Mouse (Mus musculus) CH12.LX (cell line): ENCODE measurements around the gene Gpr15. TPM values are rescaled to one million over a fixed set of nuclear protein-coding genes. Genes with fewer than 3 reads are reported as not detected.

ENCODE experiments used
- DNase-seq: peaks from one replicate; pipeline ENCODE4 v3.0.0-alpha.2; 2013; ENCODE audit errors: extremely low read depth
- H3K27ac ChIP-seq: 2 replicates; pipeline ENCODE4 v1.5.1; 2012; ENCODE audit warnings: low read depth, mild to moderate bottlenecking, control low read depth, moderate library complexity; ENCODE audit not compliant: insufficient read depth
- H3K27me3 ChIP-seq: replicated peaks from 2 replicates; pipeline ENCODE3; 2012; ENCODE audit warnings: inconsistent platforms
- H3K36me3 ChIP-seq, 2 experiments: replicated peaks in 1 of 2; 2 replicates each; pipeline versions ENCODE3 to v1.6.1; 2012; ENCODE audit warnings: inconsistent platforms in 1 of 2, low read length in 1 of 2, mild to moderate bottlenecking in 1 of 2, mixed read lengths in 1 of 2, moderate library complexity in 1 of 2; ENCODE audit not compliant: control insufficient read depth in 1 of 2, insufficient read depth in 1 of 2
- H3K4me1 ChIP-seq, 2 experiments: 2 replicates each; pipeline ENCODE4 v1.6.1; 2012; ENCODE audit warnings: inconsistent platforms in 1 of 2, moderate library complexity in 1 of 2; ENCODE audit not compliant: insufficient read depth in 2 of 2, control insufficient read depth in 1 of 2
- H3K4me2 ChIP-seq: 2 replicates; pipeline ENCODE4 v1.6.1; 2012; ENCODE audit warnings: low read depth, mild to moderate bottlenecking, control low read depth; ENCODE audit not compliant: poor library complexity, insufficient read depth, severe bottlenecking
- H3K4me3 ChIP-seq, 3 experiments: fragments of 150-350 bp in 1 of 3; sonication (generic) in 1 of 3; replicated peaks in 1 of 3; 2 replicates each; pipeline versions ENCODE3 to v1.5.1; 2011 to 2012; ENCODE audit warnings: low read depth in 2 of 3, low read length in 2 of 3, mild to moderate bottlenecking in 2 of 3, moderate library complexity in 2 of 3, control low read depth in 1 of 3, improper control_type of control experiment in 1 of 3, inconsistent platforms in 1 of 3, mixed read lengths in 1 of 3; ENCODE audit not compliant: poor library complexity in 1 of 3
- H3K79me2 ChIP-seq: replicated peaks from 2 replicates; pipeline ENCODE4 v1.6.1; 2012; ENCODE audit warnings: mild to moderate bottlenecking, moderate library complexity; ENCODE audit not compliant: control insufficient read depth, poor library complexity, insufficient read depth, severe bottlenecking; ENCODE audit errors: extremely low read depth
- H3K9ac ChIP-seq: 2 replicates; pipeline ENCODE4 v1.6.1; 2012; ENCODE audit warnings: low read depth, mild to moderate bottlenecking, control low read depth, moderate library complexity; ENCODE audit not compliant: insufficient read depth
- H3K9me3 ChIP-seq: replicated peaks from 2 replicates; pipeline ENCODE3; 2012; ENCODE audit warnings: low read length, inconsistent platforms, mixed read lengths
- BHLHE40 ChIP-seq: IDR thresholded peaks from 2 replicates; pipeline ENCODE4 v1.6.1; 2011; ENCODE audit warnings: mild to moderate bottlenecking, low read depth, low read length, improper control_type of control experiment
- CHD1 ChIP-seq: IDR thresholded peaks from 2 replicates; pipeline ENCODE4 v1.6.1; 2012; ENCODE audit warnings: low read depth, low read length, improper control_type of control experiment, inconsistent platforms
- CHD2 ChIP-seq: IDR thresholded peaks from 2 replicates; pipeline ENCODE4 v1.6.1; 2011; ENCODE audit warnings: low read length, improper control_type of control experiment
- E2F4 ChIP-seq: IDR thresholded peaks from 2 replicates; pipeline ENCODE4 v1.6.1; 2011; ENCODE audit warnings: low read depth, low read length, improper control_type of control experiment; ENCODE audit not compliant: insufficient replicate concordance
- ELF1 ChIP-seq: IDR thresholded peaks from 2 replicates; pipeline ENCODE4 v1.6.1; 2014; ENCODE audit warnings: low read depth, mild to moderate bottlenecking, inconsistent platforms, low read length, improper control_type of control experiment
- EP300 ChIP-seq: IDR thresholded peaks from 2 replicates; pipeline ENCODE4 v1.6.1; 2011; ENCODE audit warnings: low read length, improper control_type of control experiment
- HCFC1 ChIP-seq: IDR thresholded peaks from 2 replicates; pipeline ENCODE4 v1.6.1; 2012; ENCODE audit warnings: low read depth, mild to moderate bottlenecking, inconsistent platforms, low read length, improper control_type of control experiment
- IRF4 ChIP-seq: IDR thresholded peaks from 2 replicates; pipeline ENCODE4 v1.6.1; 2014; ENCODE audit warnings: low read depth, mild to moderate bottlenecking, inconsistent platforms, low read length, improper control_type of control experiment
- JUND ChIP-seq: conservative IDR thresholded peaks from 2 replicates; pipeline ENCODE4 v1.6.1; 2011; ENCODE audit warnings: low read depth, low read length, improper control_type of control experiment
- KAT2A ChIP-seq: IDR thresholded peaks from 2 replicates; pipeline ENCODE4 v1.6.1; 2012; ENCODE audit warnings: low read length, improper control_type of control experiment, inconsistent platforms; ENCODE audit not compliant: insufficient replicate concordance
- MAFK ChIP-seq: IDR thresholded peaks from 2 replicates; pipeline ENCODE4 v1.6.1; 2011; ENCODE audit warnings: low read length, improper control_type of control experiment; ENCODE audit not compliant: insufficient replicate concordance
- MAX ChIP-seq: IDR thresholded peaks from 2 replicates; pipeline ENCODE4 v1.6.1; 2011; ENCODE audit warnings: low read length, improper control_type of control experiment
- MEF2A ChIP-seq: IDR thresholded peaks from 2 replicates; pipeline ENCODE4 v1.6.1; 2014; ENCODE audit warnings: low read depth, mild to moderate bottlenecking, inconsistent platforms, low read length, improper control_type of control experiment, borderline replicate concordance
- MXI1 ChIP-seq: IDR thresholded peaks from 2 replicates; pipeline ENCODE4 v1.6.1; 2011; ENCODE audit warnings: mild to moderate bottlenecking, low read depth, low read length, improper control_type of control experiment
- MYC ChIP-seq: IDR thresholded peaks from 2 replicates; pipeline ENCODE4 v1.6.1; 2011; ENCODE audit warnings: low read depth, mild to moderate bottlenecking, improper control_type of control experiment, low read length
- NELFE ChIP-seq: IDR thresholded peaks from 2 replicates; pipeline ENCODE4 v1.6.1; 2011; ENCODE audit warnings: low read depth, low read length, improper control_type of control experiment
- PAX5 ChIP-seq: IDR thresholded peaks from 2 replicates; pipeline ENCODE4 v1.6.1; 2012; ENCODE audit warnings: low read length, inconsistent platforms, mixed read lengths
- POLR2A ChIP-seq: IDR thresholded peaks from 2 replicates; pipeline ENCODE4 v1.6.1; 2011; ENCODE audit warnings: low read depth, mild to moderate bottlenecking, improper control_type of control experiment, low read length
- POLR2AphosphoS2 ChIP-seq: IDR thresholded peaks from 2 replicates; pipeline ENCODE4 v1.6.1; 2011; ENCODE audit warnings: low read depth, low read length, improper control_type of control experiment
- RCOR1 ChIP-seq: conservative IDR thresholded peaks from 2 replicates; pipeline ENCODE4 v1.6.1; 2012; ENCODE audit warnings: low read depth, mild to moderate bottlenecking, inconsistent platforms, low read length, improper control_type of control experiment
- SIN3A ChIP-seq: IDR thresholded peaks from 2 replicates; pipeline ENCODE4 v1.6.1; 2012; ENCODE audit warnings: low read length, improper control_type of control experiment, inconsistent platforms
- SMC3 ChIP-seq: IDR thresholded peaks from 2 replicates; pipeline ENCODE4 v1.6.1; 2011; ENCODE audit warnings: low read depth, low read length, improper control_type of control experiment
- TBP ChIP-seq: conservative IDR thresholded peaks from 2 replicates; pipeline ENCODE4 v1.6.1; 2011; ENCODE audit warnings: low read depth, low read length, improper control_type of control experiment
- UBTF ChIP-seq: IDR thresholded peaks from 2 replicates; pipeline ENCODE4 v1.6.1; 2012; ENCODE audit warnings: low read depth, mild to moderate bottlenecking, inconsistent platforms, low read length, improper control_type of control experiment, moderate library complexity
- USF1 ChIP-seq: IDR thresholded peaks from 2 replicates; pipeline ENCODE4 v1.6.1; 2014; ENCODE audit warnings: low read depth, mild to moderate bottlenecking, inconsistent platforms, low read length, improper control_type of control experiment
- USF2 ChIP-seq: conservative IDR thresholded peaks from 2 replicates; pipeline ENCODE4 v1.6.1; 2011; ENCODE audit warnings: low read depth, low read length, improper control_type of control experiment
- ZC3H11A ChIP-seq: IDR thresholded peaks from 2 replicates; pipeline ENCODE4 v1.6.1; 2012; ENCODE audit warnings: low read depth, mild to moderate bottlenecking, inconsistent platforms, low read length, improper control_type of control experiment
- ZKSCAN1 ChIP-seq: IDR thresholded peaks from 2 replicates; pipeline ENCODE4 v1.6.1; 2012; ENCODE audit warnings: low read depth, inconsistent platforms, low read length, improper control_type of control experiment, borderline replicate concordance
- ZMIZ1 ChIP-seq: IDR thresholded peaks from 2 replicates; pipeline ENCODE4 v1.6.1; 2012; ENCODE audit warnings: low read depth, mild to moderate bottlenecking, inconsistent platforms, low read length, improper control_type of control experiment
- dilution Hi-C: fragments of 300-500 bp; cut with MboI; formaldehyde crosslinking; loops from 2 replicates; pipeline ENCODE4 v1.14.3; 2020; ENCODE audit warnings: low sequenced_read_pairs; ENCODE audit not compliant: extremely low pct_unique_long_range_greater_than_20kb, extremely low pct_ligation_motif_present
- in situ Hi-C: fragments of 300-500 bp; cut with MboI; formaldehyde crosslinking; loops from 3 replicates; pipeline ENCODE4 v1.14.3; 2019; ENCODE audit warnings: low sequenced_read_pairs, low pct_ligation_motif_present, low pct_unique_long_range_greater_than_20kb, mixed read lengths
- polyA plus RNA-seq: library from polyadenylated mRNA; unstranded; fragments of >175 nt; gene quantifications from 2 replicates; pipeline ENCODE4 v1.2.1, GENCODE M21; 2012; ENCODE audit warnings: low read depth; ENCODE audit not compliant: insufficient read length
- total RNA-seq, 2 experiments: library from RNA; depleted of rRNA; stranded (reverse); fragments of 300-350 nt in 1 of 2; fragments of >200 nt in 1 of 2; gene quantifications; 2 replicates each; pipeline ENCODE4 v1.2.3; 2012 to 2014

Gene Gpr15
- total and polyA plus RNA-seq, 3 experiments = 3.9 to 13.8 (median 8.3) TPM

DNA sequence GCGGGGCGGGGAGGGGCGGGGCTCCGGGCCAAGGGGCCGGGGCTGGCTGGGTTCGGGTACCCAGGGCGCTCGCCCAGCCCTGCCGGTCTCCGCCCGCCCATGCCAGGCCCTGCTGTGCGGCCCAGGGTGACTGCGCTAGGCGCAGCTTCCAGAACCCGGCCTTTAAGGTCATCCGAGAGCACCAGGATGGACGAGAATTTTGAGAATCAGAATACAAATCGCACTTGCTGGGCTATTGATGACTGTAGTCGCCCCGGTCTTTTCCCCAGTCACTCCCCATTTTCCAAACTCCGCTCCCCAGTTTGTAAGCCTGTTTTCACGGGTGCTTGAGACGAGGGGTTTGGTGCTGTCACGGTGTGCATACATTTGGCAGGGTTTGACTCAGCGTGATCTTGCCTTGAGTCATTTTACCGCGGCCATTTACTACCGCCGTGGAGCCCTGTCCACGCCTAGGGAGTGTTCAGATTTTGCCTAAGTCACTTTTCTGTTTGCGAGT is 9.4 kb upstream of the Gpr15 start:
- TF ChIP-seq MYC (0 out of 2 replicates have a peak, but pooled peaks have one; percentile 15), MAFK (peak; percentile 6; the same call in 1 of the 2 replicates), HCFC1 (no peak; the same call in 1 of the 2 replicates), CHD1 (peak; percentile 70), UBTF (peak; percentile 70; the same call in 1 of the 2 replicates), MAX (0 out of 2 replicates have a peak, but pooled peaks have one; percentile 55), ZKSCAN1 (no peak), EP300 (0 out of 2 replicates have a peak, but pooled peaks have one; percentile 15), MXI1 (peak; percentile 68; the same call in 1 of the 2 replicates), PAX5 (no peak), CHD2 (peak; percentile 18; the same call in 1 of the 2 replicates), BHLHE40 (0 out of 2 replicates have a peak, but pooled peaks have one; percentile 33), SIN3A (peak; percentile 69), IRF4 (peak; percentile 53; the same call in 1 of the 2 replicates)
- peak overlapping the region; percentile 100; the same call in 1 of the 2 replicates for H3K4me2 ChIP-seq
- DNase-seq = peak; percentile 46
- peaks cover 35 to 39% of the 10 kb centered on the region in 2 experiments for H3K36me3 ChIP-seq
- H3K27me3 ChIP-seq = peaks cover 3% of the 10 kb centered on the region
- dilution Hi-C loops = no loop called here
- H3K4me3 ChIP-seq = peak overlapping the region; percentile 75 to 79 (median 78)
- H3K27ac ChIP-seq = peak overlapping the region; percentile 44
- H3K9me3 ChIP-seq = no peaks in the 10 kb centered on the region
- H3K9ac ChIP-seq = peak overlapping the region; percentile 81
- in situ Hi-C loops = no loop called here
- peaks cover 31% of the 10 kb centered on the region for H3K79me2 ChIP-seq
- H3K4me1 ChIP-seq = peaks cover 8 to 30% of the 10 kb centered on the region in 2 experiments

DNA sequence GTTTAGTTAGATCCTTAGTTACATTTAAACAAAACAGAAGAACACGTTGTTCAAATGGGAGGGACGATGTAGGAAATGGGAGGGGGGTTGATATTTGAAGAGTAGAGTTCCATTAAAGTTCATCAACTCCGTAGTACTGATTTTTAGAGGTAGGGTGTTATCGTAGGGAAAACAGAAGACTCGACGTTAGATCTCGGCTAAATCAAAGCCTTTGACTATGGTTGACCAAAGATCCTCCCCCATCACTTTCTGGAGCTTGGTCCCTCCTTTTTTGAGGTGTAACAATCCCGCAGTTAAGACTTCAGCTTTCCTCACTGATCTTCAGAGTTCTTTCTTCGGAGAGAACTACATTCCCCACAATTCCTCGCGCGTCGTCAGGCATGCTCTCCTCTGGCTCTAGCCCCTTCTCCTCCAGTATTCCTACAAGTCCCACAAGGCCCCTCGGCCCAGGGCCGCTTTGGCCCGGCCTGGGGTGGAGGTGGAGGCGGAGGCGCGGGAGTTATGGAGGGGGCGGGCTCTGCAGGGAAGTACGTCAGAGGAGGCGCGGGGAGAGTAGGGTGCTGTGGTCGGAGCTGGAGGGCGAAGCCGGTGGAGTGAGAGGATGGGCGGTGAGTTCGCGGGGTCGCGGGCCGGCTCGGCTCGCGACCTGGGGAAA is 8.7 kb upstream of the Gpr15 start, which contains the start of gene Cldnd1:
Gene Cldnd1, plus strand, starts transcription at position 434 of the 655 bp plus-strand sequence.
- peak; percentile 99 for DNase-seq
- peaks cover 31% of the 10 kb centered on the region for H3K79me2 ChIP-seq
- peaks cover 3% of the 10 kb centered on the region for H3K27me3 ChIP-seq
- peak within 1 kb of the TSS; percentile 75 to 79 (median 78) for H3K4me3 ChIP-seq
- H3K9ac ChIP-seq = peak within 1 kb of the TSS; percentile 83
- H3K36me3 ChIP-seq = peaks cover 31 to 33% of the 10 kb centered on the region in 2 experiments
- peak within 1 kb of the TSS; percentile 100 for H3K4me2 ChIP-seq
- peaks cover 8 to 30% of the 10 kb centered on the region in 2 experiments for H3K4me1 ChIP-seq
- peak within 1 kb of the TSS; percentile 89 for H3K27ac ChIP-seq
- in situ Hi-C loops = no loop called here
- dilution Hi-C loops = no loop called here
- no peaks in the 10 kb centered on the region for H3K9me3 ChIP-seq
- peak; percentile 81 for TF ChIP-seq MEF2A
- TF ChIP-seq RCOR1 = no peak
- TF ChIP-seq BHLHE40 = no peak
- peak; percentile 86 for TF ChIP-seq UBTF
- peak; percentile 87 for TF ChIP-seq MAX
- no peak; the same call in 1 of the 2 replicates for TF ChIP-seq USF2
- peak; percentile 98 for TF ChIP-seq CHD1
- TF ChIP-seq HCFC1 = peak; percentile 99
- TF ChIP-seq MXI1 = peak; percentile 87
- peak; percentile 85 for TF ChIP-seq POLR2AphosphoS2
- peak; percentile 100 for TF ChIP-seq KAT2A
- TF ChIP-seq JUND = 0 out of 2 replicates have a peak, but pooled peaks have one; percentile 63
- no peak for TF ChIP-seq MAFK
- no peak for TF ChIP-seq SMC3
- 0 out of 2 replicates have a peak, but pooled peaks have one; percentile 66 for TF ChIP-seq NELFE
- peak; percentile 91; the same call in 1 of the 2 replicates for TF ChIP-seq ZMIZ1
- TF ChIP-seq POLR2A = peak; percentile 78
- TF ChIP-seq ZC3H11A = no peak
- peak; percentile 84 for TF ChIP-seq ELF1
- TF ChIP-seq TBP = peak; percentile 80
- TF ChIP-seq USF1 = no peak
- peak; percentile 90 for TF ChIP-seq E2F4
- TF ChIP-seq CHD2 = peak; percentile 79
